Mouse (Mus musculus) cerebellum, adult 18-20 months (tissue): ENCODE data around the gene Pias1.
"Not testable (repeated sequence)": the region's sequence is repeated elsewhere in the genome, so short reads cannot be mapped to it uniquely, and the experiment has no call there.

ENCODE experiments used
- DNase-seq, 2 experiments: peaks; one replicate each; pipeline ENCODE4 v3.0.0; 2021

Gene Pias1

GRCm38 (mm10) chr9:62935854-62936253 lies 51.9 kb downstream of the Pias1 start:
- DNase-seq, result peak; percentile 24 to 44

- DNase-seq, result no peak
Observed at GRCm38 (mm10) chr9:62934700-62935400, 52.9 kb downstream of the Pias1 start.

DNA sequence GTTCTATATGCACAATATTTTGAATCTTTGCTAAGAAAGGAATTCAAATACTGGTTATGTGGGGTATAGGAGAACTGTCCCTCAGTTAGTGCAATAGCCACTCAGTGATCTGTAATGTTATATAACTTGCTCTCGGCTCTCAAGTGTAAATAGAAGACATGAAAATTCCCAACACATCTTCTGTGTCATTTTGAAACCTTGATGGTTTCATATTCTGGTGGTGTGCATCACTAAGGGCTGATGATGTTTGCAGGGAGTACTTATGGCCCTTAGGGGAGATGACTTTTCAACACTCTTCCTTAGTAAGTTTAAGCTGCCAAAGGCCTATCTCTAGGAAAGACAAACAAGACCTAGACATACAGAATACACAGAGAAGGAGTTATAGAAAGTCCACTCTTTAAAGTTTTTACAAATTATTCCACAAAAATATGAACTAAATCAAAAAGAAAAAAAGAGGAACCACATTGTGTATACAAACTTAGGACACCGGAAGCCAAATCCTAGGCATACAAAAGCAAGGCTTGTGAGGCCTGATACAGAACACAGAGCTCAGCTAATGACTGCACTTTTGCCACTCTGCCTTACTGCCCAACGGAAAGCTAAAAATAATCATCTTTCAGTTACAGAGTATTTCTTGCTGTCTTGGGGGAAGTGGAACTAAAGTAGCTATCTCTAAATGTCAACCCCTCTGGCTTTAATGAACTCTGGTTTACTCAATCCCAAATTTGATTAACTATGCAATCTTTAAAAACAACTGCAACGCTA lies 55.0 kb downstream of the Pias1 start:
- no peak for DNase-seq

- no peak for DNase-seq
Observed at GRCm38 (mm10) chr9:62924886-62925610, 62.7 kb downstream of the Pias1 start.

- DNase-seq, result no peak
Observed at GRCm38 (mm10) chr9:62920877-62921276, 66.8 kb downstream of the Pias1 start.

DNA sequence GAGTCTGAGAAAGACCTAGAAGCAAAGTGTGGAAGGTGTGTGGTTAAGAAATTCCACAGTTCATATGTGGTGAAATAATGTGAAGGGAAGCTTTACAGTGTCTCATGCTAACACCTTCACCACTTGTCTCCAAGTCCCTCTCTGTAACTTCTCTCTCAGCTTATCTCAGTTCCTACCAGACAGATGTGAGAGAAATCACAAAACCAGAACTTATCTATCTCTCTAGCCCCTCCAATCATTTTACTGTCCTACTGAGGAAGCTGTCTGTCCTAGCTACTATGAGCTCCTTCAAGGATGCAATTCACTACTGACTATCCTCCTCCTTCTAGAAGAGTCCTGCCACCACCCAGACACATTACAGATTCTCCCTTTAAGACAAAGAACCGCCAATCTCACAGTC lies 70.7 kb downstream of the Pias1 start:
- no peak for DNase-seq

GRCm38 (mm10) chr9:62913390-62914069 lies 74.2 kb downstream of the Pias1 start:
- DNase-seq, result no peak

GRCm38 (mm10) chr9:62905039-62905438 lies 82.7 kb downstream of the Pias1 start:
- no peak for DNase-seq

GRCm38 (mm10) chr9:62903841-62904240 lies 83.9 kb downstream of the Pias1 start:
- DNase-seq, result no peak

DNA sequence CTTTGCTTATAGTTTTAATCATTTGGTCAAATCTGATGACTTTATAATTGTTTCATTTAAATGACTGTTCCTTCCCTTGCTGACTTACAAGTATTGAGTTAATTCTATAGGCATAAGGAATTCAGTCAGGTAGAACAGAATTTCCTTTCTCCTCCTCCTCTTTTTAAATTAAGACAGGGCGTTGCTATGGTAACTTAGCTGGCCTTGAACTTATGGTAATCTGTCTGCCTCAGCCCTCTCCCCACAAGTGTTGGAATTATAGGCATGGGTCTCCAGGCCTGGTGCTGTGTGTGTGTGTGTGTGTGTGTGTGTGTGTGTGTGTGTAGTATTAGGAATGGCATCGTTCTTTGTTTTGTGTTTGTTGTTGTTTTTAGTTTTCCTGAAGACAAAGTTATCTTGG lies 86.0 kb downstream of the Pias1 start:
- no peak for DNase-seq

DNA sequence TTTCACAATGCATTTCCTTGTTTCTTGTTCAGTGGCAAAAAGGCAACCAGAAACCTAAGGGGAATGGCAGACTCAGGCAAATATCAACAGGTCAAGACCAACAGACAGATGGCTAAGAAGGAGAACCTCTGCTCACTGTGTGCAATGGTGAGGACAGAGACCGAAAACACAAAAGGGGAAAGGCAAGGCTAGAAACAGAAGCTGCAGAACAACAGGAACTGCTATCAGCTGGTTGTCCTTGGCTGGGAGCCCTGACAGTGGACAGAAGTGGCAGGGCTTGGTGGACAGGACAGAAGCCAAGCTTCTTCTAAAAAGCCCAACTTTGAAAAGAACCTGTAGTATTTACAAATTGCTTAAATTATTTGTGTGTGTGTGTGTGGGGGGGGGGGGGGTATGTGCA lies 93.2 kb downstream of the Pias1 start:
- peak; percentile 21 to 31 for DNase-seq

- peak; percentile 33 to 35 for DNase-seq
Observed at GRCm38 (mm10) chr9:62881871-62882270, 105.9 kb downstream of the Pias1 start.

DNA sequence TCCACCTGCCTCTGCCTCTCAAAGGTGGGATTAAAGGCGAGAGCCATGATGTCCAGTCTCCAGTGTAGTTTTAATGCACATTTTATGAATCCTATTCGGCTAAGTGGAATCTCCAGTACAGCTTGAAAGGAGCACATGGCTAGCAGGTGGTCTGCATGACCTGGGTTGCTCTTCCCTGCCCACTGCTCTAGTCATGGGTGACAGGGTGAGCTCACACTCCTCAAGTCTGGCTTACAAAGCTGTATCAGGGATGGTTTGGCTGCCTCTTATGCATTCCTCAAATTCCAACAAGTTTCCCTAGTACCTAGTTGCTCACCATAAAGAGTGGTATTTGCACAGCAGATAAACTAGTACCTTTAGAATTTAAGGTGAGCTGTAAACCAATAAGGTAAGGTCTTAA lies 109.9 kb downstream of the Pias1 start:
- no peak for DNase-seq

DNA sequence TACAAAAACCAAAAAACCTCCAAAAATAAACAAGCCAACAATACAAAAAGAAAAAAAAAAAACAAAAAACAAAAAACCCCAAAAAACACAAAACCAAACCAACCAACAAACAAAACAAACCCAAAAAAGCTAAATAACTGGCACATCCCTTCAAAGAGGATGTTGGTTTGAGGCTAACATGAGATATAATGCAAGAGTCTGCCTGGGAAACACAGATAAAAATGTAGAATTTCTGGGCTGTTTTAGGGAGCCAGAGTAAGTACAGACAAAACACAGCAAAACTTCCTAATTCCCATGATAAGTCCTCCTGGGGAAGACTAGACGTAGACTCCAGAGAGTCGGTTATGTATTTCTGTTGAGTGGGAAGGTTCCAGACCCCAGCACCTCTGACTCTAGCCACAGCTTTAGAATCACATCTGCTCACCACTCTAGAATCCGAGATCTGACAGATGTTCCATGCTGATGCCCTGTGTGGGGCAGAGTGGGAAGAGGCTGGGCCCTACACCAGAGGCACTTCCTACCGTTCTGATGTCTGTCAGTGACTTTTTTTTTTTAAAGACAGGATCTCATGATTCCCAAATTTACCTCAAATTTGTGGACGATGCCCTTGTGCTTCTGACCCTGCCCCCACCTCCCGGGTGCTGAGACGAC lies 110.6 kb downstream of the Pias1 start:
- DNase-seq, result no peak

- no peak for DNase-seq
Observed at GRCm38 (mm10) chr9:62870728-62871127, 117.0 kb downstream of the Pias1 start.

- DNase-seq, result not testable (repeated sequence)
Observed at GRCm38 (mm10) chr9:62869236-62869635, 118.5 kb downstream of the Pias1 start.

DNA sequence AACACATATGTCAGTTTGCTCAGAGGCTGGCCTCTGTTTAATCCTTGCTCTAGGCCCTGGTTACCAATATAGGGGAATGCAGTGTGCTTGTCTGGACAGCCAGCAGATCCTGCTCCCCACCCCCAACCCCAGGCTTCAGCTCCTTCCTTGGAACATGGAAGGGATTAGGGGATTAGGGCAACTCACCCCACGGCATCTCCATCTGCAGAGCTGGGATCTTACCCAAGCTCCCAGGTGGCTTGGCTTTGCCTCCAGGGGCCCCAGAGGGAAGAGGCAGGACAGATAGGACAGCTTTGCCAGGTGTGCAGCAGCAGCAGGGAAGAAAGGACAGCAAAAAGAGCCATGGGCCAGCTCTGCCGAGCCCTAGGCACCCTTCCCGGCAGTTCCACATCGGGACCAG lies 126.9 kb downstream of the Pias1 start:
- DNase-seq, result no peak

- DNase-seq, result not testable (repeated sequence)
Observed at GRCm38 (mm10) chr9:62860102-62860501, 127.6 kb downstream of the Pias1 start.

DNA sequence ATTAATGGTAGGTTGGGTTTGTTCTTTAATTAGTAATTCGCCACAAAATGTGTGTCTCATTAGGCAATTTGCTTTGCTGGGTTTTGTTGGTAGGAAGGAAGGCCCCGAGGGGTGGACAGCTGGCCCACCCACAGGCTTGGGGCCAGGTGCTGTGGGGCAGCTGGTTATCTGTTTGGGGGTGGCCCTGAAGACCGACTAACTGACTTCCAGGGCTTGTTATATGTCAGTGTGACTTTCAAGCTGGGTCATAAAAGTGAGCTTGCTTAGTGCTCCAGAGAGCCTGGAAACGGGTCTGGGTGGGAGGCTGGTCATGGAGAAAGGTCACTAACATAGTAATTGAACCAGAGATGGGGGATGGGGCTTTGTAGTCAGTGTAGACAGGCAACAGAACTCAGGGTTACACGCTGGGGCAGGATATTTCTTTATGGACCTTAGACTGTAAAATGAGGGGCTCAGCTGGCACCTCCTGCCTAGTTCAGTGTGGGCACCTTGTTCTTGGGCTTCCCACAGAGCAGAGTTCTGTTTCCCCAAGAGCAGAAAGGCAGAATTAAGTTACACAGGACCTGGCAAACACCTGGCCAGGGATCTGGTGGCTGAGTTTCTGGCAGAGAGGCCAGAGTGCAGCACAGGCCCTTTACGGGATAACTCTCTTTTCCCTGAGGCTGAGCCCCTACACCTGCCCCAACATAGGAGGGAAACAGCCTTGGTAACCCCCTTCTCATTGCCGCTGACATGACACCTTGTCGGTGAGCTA lies 129.3 kb downstream of the Pias1 start:
- no peak for DNase-seq

DNA sequence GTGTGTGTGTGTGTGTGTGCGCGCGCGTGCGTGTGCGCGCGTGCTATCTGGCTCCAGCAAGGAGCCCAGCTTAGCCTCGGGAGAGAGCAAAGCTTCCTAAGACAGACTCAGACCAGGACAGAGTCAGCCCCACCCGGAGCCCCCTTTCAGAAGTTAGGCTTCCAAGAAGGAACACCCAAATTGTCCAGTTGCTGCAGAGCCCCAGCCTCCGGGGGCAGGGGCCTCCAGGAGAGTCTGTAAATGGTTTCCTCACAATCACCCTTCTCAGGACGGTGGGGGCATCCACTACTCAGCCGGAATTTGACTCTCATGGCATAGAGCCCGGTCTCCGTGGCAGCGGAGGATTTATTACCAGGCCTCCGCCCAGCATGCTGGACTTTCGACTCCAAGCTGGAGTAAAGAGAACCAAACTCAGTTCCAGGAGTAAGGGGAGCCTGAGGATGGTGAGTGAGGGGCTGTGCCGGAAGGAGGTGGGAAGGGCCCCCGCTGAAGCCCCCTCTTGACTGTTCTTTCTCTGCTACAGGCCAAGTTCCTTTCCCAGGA lies 129.9 kb downstream of the Pias1 start, which contains the start of gene Calml4:
Calml4 (plus strand) TSS at position 362 of the 543 bp plus-strand sequence.
- no peak for DNase-seq

GRCm38 (mm10) chr9:62857216-62857615 lies 130.5 kb downstream of the Pias1 start:
- DNase-seq, result no peak
